Mouse (Mus musculus) mature B cell (primary cell): ENCODE data around the gene Rab11fip4.
"Not testable (repeated sequence)": the region's sequence is repeated elsewhere in the genome, so short reads cannot be mapped to it uniquely, and the experiment has no call there.

Experiments
- in situ Hi-C: fragments of 300-500 bp; cut with MboI; formaldehyde crosslinking; loops from 2 replicates; pipeline ENCODE4 v1.14.3; 2019

The Rab11fip4 gene

GRCm38 (mm10) chr11:79677402-79677801, 86.4 kb downstream of the Rab11fip4 start:
- in situ Hi-C loops, result no loop called here

- in situ Hi-C loops, result no loop called here
Observed at GRCm38 (mm10) chr11:79678363-79679153, 87.5 kb downstream of the Rab11fip4 start.

- in situ Hi-C loops, result loop anchor here (10.0 kb wide), 1 partner anchor 55 kb away; no protein-coding TSS in a partner anchor
Observed at GRCm38 (mm10) chr11:79679929-79680328, 88.9 kb downstream of the Rab11fip4 start.

- in situ Hi-C loops, result loop anchor here (10.0 kb wide), 1 partner anchor 56 kb away; no protein-coding TSS in a partner anchor
Observed at GRCm38 (mm10) chr11:79680559-79680958, 89.5 kb downstream of the Rab11fip4 start.

- in situ Hi-C loops, result loop anchor here (10.0 kb wide), 1 partner anchor 56 kb away; no protein-coding TSS in a partner anchor
Observed at GRCm38 (mm10) chr11:79681182-79681581, 90.2 kb downstream of the Rab11fip4 start.

GRCm38 (mm10) chr11:79681798-79682197, 90.8 kb downstream of the Rab11fip4 start:
- in situ Hi-C loops, result loop anchor here (10.0 kb wide), 1 partner anchor 57 kb away; no protein-coding TSS in a partner anchor

GRCm38 (mm10) chr11:79685109-79685508, 94.1 kb downstream of the Rab11fip4 start:
- in situ Hi-C loops, result loop anchor here (5.0 to 10.0 kb wide), 2 partner anchors 60 to 103 kb away; no protein-coding TSS in a partner anchor

GRCm38 (mm10) chr11:79686501-79687121, 95.6 kb downstream of the Rab11fip4 start:
- in situ Hi-C loops, result loop anchor here (5.0 to 10.0 kb wide), 2 partner anchors 62 to 104 kb away; no protein-coding TSS in a partner anchor

- in situ Hi-C loops, result loop anchor here (5.0 to 10.0 kb wide), 2 partner anchors 65 to 108 kb away; no protein-coding TSS in a partner anchor
Observed at GRCm38 (mm10) chr11:79689916-79690315, 98.9 kb downstream of the Rab11fip4 start.

- in situ Hi-C loops, result no loop called here
Observed at GRCm38 (mm10) chr11:79691513-79691912, 100.5 kb downstream of the Rab11fip4 start.

- in situ Hi-C loops, result no loop called here
Observed at GRCm38 (mm10) chr11:79696390-79697307, 105.6 kb downstream of the Rab11fip4 start.

- in situ Hi-C loops, result no loop called here
Observed at GRCm38 (mm10) chr11:79698071-79698470, 107.1 kb downstream of the Rab11fip4 start.

- in situ Hi-C loops, result not testable (repeated sequence)
Observed at GRCm38 (mm10) chr11:79698542-79698941, 107.5 kb downstream of the Rab11fip4 start.

GRCm38 (mm10) chr11:79701466-79701865, 110.5 kb downstream of the Rab11fip4 start:
- in situ Hi-C loops, result loop anchor here (10.0 kb wide), 1 partner anchor 223 kb away; no protein-coding TSS in a partner anchor

GRCm38 (mm10) chr11:79702092-79702491, 111.1 kb downstream of the Rab11fip4 start:
- in situ Hi-C loops, result loop anchor here (10.0 kb wide), 1 partner anchor 223 kb away; no protein-coding TSS in a partner anchor

GRCm38 (mm10) chr11:79703452-79703851, 112.4 kb downstream of the Rab11fip4 start:
- in situ Hi-C loops, result loop anchor here (10.0 kb wide), 1 partner anchor 221 kb away; no protein-coding TSS in a partner anchor

GRCm38 (mm10) chr11:79703885-79704291, 112.9 kb downstream of the Rab11fip4 start:
- in situ Hi-C loops, result loop anchor here (10.0 kb wide), 1 partner anchor 221 kb away; no protein-coding TSS in a partner anchor

- in situ Hi-C loops, result loop anchor here (10.0 kb wide), 1 partner anchor 220 kb away; no protein-coding TSS in a partner anchor
Observed at GRCm38 (mm10) chr11:79704318-79705150, 113.5 kb downstream of the Rab11fip4 start.

- in situ Hi-C loops, result loop anchor here (10.0 kb wide), 1 partner anchor 218 kb away; no protein-coding TSS in a partner anchor
Observed at GRCm38 (mm10) chr11:79707084-79707483, 116.1 kb downstream of the Rab11fip4 start.
